Mouse (Mus musculus): Measurements from ENCODE around the gene Taf1d.

DNA sequence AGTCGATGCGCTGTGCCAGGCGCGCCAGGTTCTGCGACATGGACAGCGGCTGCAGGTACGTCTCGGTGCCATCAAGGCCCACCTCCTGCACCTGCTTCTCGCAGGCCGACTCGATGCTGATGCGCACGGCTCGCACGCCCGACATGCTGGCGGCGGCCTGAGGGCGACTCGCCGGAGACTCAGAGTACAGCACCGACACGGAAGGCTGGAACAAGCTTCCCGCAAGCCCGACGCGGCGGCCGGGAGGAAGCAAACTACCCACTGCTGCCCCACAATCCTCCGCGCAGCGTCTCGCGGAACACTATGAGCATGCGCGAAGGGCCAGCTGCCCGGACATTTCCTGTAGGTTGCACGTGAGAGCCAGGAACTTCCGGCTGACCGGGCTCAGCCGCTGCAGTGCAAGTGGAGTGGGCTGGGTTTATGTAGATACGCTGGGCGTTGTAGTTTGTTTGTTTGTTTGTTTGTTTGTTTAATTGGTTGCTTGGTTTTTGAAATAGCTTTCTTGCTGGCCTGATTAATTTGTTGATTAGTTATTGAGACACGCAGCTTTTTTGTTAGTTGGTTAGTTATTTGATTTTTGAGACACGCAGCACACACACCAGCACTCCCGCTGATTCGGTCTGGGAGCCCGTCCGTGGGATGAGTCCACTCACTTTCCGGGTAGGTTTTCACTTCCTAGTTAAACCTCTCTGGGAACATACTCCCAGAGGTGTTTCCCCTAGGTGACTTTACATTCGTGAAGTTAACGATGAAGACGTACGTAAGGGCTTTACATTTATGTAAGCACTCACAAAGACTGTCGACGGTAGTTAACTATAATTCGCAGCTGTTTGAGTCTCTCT is 26.1 kb upstream of the Taf1d start, which contains the start of gene Med17:
- no peak for TF ChIP-seq CTCF (IDR thresholded peaks at IDR 0.05; ENCODE audit: control insufficient read depth, insufficient read depth, insufficient replicate concordance, low read depth, low read length)
- peak; percentile 98 for TF ChIP-seq POLR2A (IDR thresholded peaks at IDR 0.05; ENCODE audit: control insufficient read depth, low read depth, low read length)

Data from testis, adult 2 months (tissue).